Mouse (Mus musculus): Measurements from ENCODE around the gene Snx21. TPM values are rescaled to one million over a fixed set of nuclear protein-coding genes. Genes with fewer than 3 reads are reported as not detected.

The Snx21 gene
- total RNA-seq, 1 experiment: 7.0 TPM

DNA sequence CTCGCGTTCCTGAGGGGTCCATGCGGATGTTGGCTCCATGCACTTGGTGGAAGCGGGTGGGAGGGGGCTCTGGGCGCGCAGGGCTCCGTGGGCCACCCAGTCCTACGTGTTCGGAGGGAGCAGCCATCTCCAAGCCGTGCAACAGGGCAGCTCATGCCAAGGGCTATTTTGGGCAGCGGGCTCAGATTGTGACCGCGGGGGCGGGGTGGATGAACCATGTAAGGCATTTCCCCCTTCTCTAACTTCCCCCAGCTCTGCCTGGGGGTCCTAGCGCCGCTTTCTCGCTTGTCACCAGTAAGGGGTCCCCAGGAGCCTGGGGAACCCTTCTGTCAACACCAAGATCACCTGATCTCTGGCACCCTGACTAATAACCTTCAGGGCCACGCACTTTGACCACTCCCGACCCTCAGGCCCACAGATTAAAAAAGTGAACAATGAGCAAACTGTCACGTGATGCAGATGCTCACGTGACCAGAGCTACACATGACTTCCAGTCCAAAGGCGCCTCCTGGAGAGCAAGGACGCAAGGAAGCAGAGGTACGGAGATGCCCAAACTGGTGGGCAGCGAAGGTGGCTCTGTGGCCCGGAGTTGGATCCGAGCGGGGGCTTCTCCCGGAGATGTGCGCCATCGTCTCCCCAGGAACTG is 47.8 kb downstream of the Snx21 start, which contains the start of gene Neurl2:
Neurl2 (minus strand) TSS at position 143 of the 646 bp plus-strand sequence.
- H3K9me3 ChIP-seq (ENCODE audit: control insufficient read depth, insufficient read depth, low read depth, low read length): no peaks in the 10 kb centered on the region
- H3K27ac ChIP-seq (ENCODE audit: insufficient read depth, low read depth, low read length, poor library complexity, severe bottlenecking): peak within 1 kb of the TSS; percentile 0; the same call in 1 of the 2 replicates
- peak; percentile 95 for DNase-seq (ENCODE audit: low read depth, low spot score)
- TF ChIP-seq HCFC1 (IDR thresholded peaks at IDR 0.05; ENCODE audit: borderline replicate concordance, insufficient read depth, low read length): peak; percentile 45; the same call in 1 of the 2 replicates
- 0 out of 2 replicates have a peak, but pooled peaks have one; percentile 59 for TF ChIP-seq ZNF384 (IDR thresholded peaks at IDR 0.05; ENCODE audit: low read depth, low read length)
- no peak for TF ChIP-seq MAFK (IDR thresholded peaks at IDR 0.05; ENCODE audit: insufficient read depth, low read depth, low read length)
- peaks cover 2 to 13% of the 10 kb centered on the region in 2 experiments; a peak in 2 of 4 replicates for H3K4me1 ChIP-seq (ENCODE audit: control insufficient read depth in 2 of 2, insufficient read depth in 2 of 2, low read length in 2 of 2, poor library complexity in 1 of 2)
- in situ Hi-C loops (cut with MboI; ENCODE audit: low sequenced_read_pairs in 2 of 2, unreplicated experiment in 2 of 2): no loop called here
- H3K4me3 ChIP-seq (ENCODE audit: insufficient read depth in 1 of 2, low read depth in 1 of 2, low read length in 2 of 2, poor library complexity in 1 of 2, severe bottlenecking in 1 of 2): peak within 1 kb of the TSS; percentile 75 to 78
- peak within 1 kb of the TSS; percentile 75 for H3K9ac ChIP-seq (ENCODE audit: insufficient read depth, low read depth, low read length, poor library complexity, severe bottlenecking)
- H3K36me3 ChIP-seq (ENCODE audit: control insufficient read depth, insufficient read depth, low read length, poor library complexity, severe bottlenecking): peaks cover 22% of the 10 kb centered on the region

- H3K27ac ChIP-seq (ENCODE audit: insufficient read depth, low read depth, low read length, poor library complexity, severe bottlenecking): no peak overlapping the region
- peak overlapping the region; percentile 75 for H3K9ac ChIP-seq (ENCODE audit: insufficient read depth, low read depth, low read length, poor library complexity, severe bottlenecking)
- peaks cover 2 to 10% of the 10 kb centered on the region in 2 experiments; a peak in 1 of 4 replicates for H3K4me1 ChIP-seq (ENCODE audit: control insufficient read depth in 2 of 2, insufficient read depth in 2 of 2, low read length in 2 of 2, poor library complexity in 1 of 2)
- H3K4me3 ChIP-seq (ENCODE audit: insufficient read depth in 1 of 2, low read depth in 1 of 2, low read length in 2 of 2, poor library complexity in 1 of 2, severe bottlenecking in 1 of 2): peak overlapping the region; percentile 75 to 78
- no peak for DNase-seq (ENCODE audit: low read depth, low spot score)
- TF ChIP-seq HCFC1 (IDR thresholded peaks at IDR 0.05; ENCODE audit: borderline replicate concordance, insufficient read depth, low read length) (no peak), ZC3H11A (IDR thresholded peaks at IDR 0.05; ENCODE audit: borderline replicate concordance, low read depth, low read length) (no peak), MAFK (IDR thresholded peaks at IDR 0.05; ENCODE audit: insufficient read depth, low read depth, low read length) (no peak), ZNF384 (IDR thresholded peaks at IDR 0.05; ENCODE audit: low read depth, low read length) (no peak), CHD2 (IDR thresholded peaks at IDR 0.05; ENCODE audit: low read depth, low read length) (no peak)
- H3K9me3 ChIP-seq (ENCODE audit: control insufficient read depth, insufficient read depth, low read depth, low read length): no peaks in the 10 kb centered on the region
- peaks cover 32% of the 10 kb centered on the region for H3K36me3 ChIP-seq (ENCODE audit: control insufficient read depth, insufficient read depth, low read length, poor library complexity, severe bottlenecking)
- in situ Hi-C loops (cut with MboI; ENCODE audit: low sequenced_read_pairs in 2 of 2, unreplicated experiment in 2 of 2): no loop called here
Measured at GRCm38 (mm10) chr2:164834531-164834930, 48.9 kb downstream of the Snx21 start.

DNA sequence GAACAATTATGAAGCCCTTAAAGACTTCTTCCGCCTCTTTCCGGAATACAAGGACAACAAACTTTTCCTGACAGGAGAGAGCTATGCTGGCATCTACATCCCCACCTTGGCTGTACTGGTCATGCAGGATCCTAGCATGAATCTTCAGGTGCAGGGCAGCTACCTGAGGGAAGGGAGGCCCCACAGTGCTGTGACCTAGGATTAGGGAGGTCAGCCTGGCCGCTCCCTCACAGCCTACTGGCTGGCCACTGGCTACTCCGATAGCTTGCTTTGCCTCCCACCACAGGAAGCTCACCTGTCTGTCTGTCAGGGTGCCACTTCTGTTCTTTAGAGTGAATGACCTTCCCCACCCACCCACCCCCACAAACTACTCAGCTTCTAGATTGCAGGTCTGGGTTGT is 49.5 kb downstream of the Snx21 start:
- Histone ChIP-seq H3K4me1 (ENCODE audit: control insufficient read depth in 2 of 2, insufficient read depth in 2 of 2, low read length in 2 of 2, poor library complexity in 1 of 2) (peaks cover 2 to 13% of the 10 kb centered on the region in 2 experiments; a peak in 1 of 4 replicates), H3K4me3 (ENCODE audit: insufficient read depth in 1 of 2, low read depth in 1 of 2, low read length in 2 of 2, poor library complexity in 1 of 2, severe bottlenecking in 1 of 2) (0 out of 4 replicates have a peak overlapping the region, but pooled peaks of 1 of the 2 experiments have one; percentile 75)
- DNase-seq (ENCODE audit: low read depth, low spot score): no peak

More for the DNA sequence above, 49.5 kb downstream of the Snx21 start:
- Histone ChIP-seq H3K9ac (ENCODE audit: insufficient read depth, low read depth, low read length, poor library complexity, severe bottlenecking) (no peak overlapping the region), H3K27ac (ENCODE audit: insufficient read depth, low read depth, low read length, poor library complexity, severe bottlenecking) (no peak overlapping the region), H3K36me3 (ENCODE audit: control insufficient read depth, insufficient read depth, low read length, poor library complexity, severe bottlenecking) (peaks cover 37% of the 10 kb centered on the region), H3K9me3 (ENCODE audit: control insufficient read depth, insufficient read depth, low read depth, low read length) (no peaks in the 10 kb centered on the region)
- TF ChIP-seq MAFK (IDR thresholded peaks at IDR 0.05; ENCODE audit: insufficient read depth, low read depth, low read length): no peak
- no peak for TF ChIP-seq ZNF384 (IDR thresholded peaks at IDR 0.05; ENCODE audit: low read depth, low read length)
- TF ChIP-seq CHD2 (IDR thresholded peaks at IDR 0.05; ENCODE audit: low read depth, low read length): no peak
- TF ChIP-seq HCFC1 (IDR thresholded peaks at IDR 0.05; ENCODE audit: borderline replicate concordance, insufficient read depth, low read length): no peak
- TF ChIP-seq ZC3H11A (IDR thresholded peaks at IDR 0.05; ENCODE audit: borderline replicate concordance, low read depth, low read length): no peak
- in situ Hi-C loops (cut with MboI; ENCODE audit: low sequenced_read_pairs in 2 of 2, unreplicated experiment in 2 of 2): no loop called here

Other genes starting within 250 kb of the Snx21 start
- 41.5 and 58.4 TPM in 2 replicates for gene Wfdc2, start 223.4 kb upstream of the Snx21 start, total RNA-seq (2012; rRNA removed)
- gene Spint3, start 212.4 kb upstream of the Snx21 start, total RNA-seq (2012; rRNA removed): not detected in 2 replicates
- gene Wfdc6a, start 200.4 kb upstream of the Snx21 start, total RNA-seq (2012; rRNA removed): not detected in 2 replicates
- not detected in 2 replicates for gene Eppin, start 192.2 kb upstream of the Snx21 start, total RNA-seq (2012; rRNA removed)
- gene Wfdc6b, start 172.3 kb upstream of the Snx21 start, total RNA-seq (2012; rRNA removed): not detected in 2 replicates
- gene Wfdc8, start 172.2 kb upstream of the Snx21 start, total RNA-seq (2012; rRNA removed): not detected in 2 replicates
- not detected in 2 replicates for gene Wfdc16, start 147.0 kb upstream of the Snx21 start, total RNA-seq (2012; rRNA removed)
- gene Wfdc10, start 129.8 kb upstream of the Snx21 start, total RNA-seq (2012; rRNA removed): 0.98 and 3.1 TPM in 2 replicates
- gene Wfdc9, start 129.2 kb upstream of the Snx21 start, total RNA-seq (2012; rRNA removed): not detected in 2 replicates
- gene Wfdc11, start 111.7 kb upstream of the Snx21 start, total RNA-seq (2012; rRNA removed): not detected in 2 replicates
- gene Wfdc13, start 100.7 kb upstream of the Snx21 start, total RNA-seq (2012; rRNA removed): not detected in 2 replicates
- not detected in 2 replicates for gene Spint4, start 87.3 kb upstream of the Snx21 start, total RNA-seq (2012; rRNA removed)
- 1.6 and 6.6 TPM in 2 replicates for gene Spint5, start 70.5 kb upstream of the Snx21 start, total RNA-seq (2012; rRNA removed)
- 0.18 and 0.58 TPM in 2 replicates for gene Wfdc3, start 39.9 kb upstream of the Snx21 start, total RNA-seq (2012; rRNA removed)
- gene Dnttip1, start 39.8 kb upstream of the Snx21 start, total RNA-seq (2012; rRNA removed): 13.3 and 15.1 TPM in 2 replicates
- 117 and 159 TPM in 2 replicates for gene Ube2c, start 15.9 kb upstream of the Snx21 start, total RNA-seq (2012; rRNA removed)
- gene Tnnc2, start 5.9 kb upstream of the Snx21 start, total RNA-seq (2012; rRNA removed): 1.5 and 1.7 TPM in 2 replicates
- gene Acot8, start 19.1 kb downstream of the Snx21 start, total RNA-seq (2012; rRNA removed): 46.4 and 54.7 TPM in 2 replicates
- 6.4 and 7.0 TPM in 2 replicates for gene Zswim3, start 19.3 kb downstream of the Snx21 start, total RNA-seq (2012; rRNA removed)
- gene Zswim1, start 36.9 kb downstream of the Snx21 start, total RNA-seq (2012; rRNA removed): 21.5 and 22.6 TPM in 2 replicates
- 0.95 and 1.1 TPM in 2 replicates for gene Spata25, start 42.7 kb downstream of the Snx21 start, total RNA-seq (2012; rRNA removed)
- 103 and 216 TPM in 2 replicates for gene Ctsa, start 47.0 kb downstream of the Snx21 start, total RNA-seq (2012; rRNA removed)
- 3.6 TPM in 2 replicates for gene Neurl2, start 47.6 kb downstream of the Snx21 start, total RNA-seq (2012; rRNA removed)
- gene Pltp, start 71.9 kb downstream of the Snx21 start, total RNA-seq (2012; rRNA removed): 56.1 and 117 TPM in 2 replicates
- 30.4 and 39.5 TPM in 2 replicates for gene Pcif1, start 93.5 kb downstream of the Snx21 start, total RNA-seq (2012; rRNA removed)
- gene Zfp335, start 125.9 kb downstream of the Snx21 start, total RNA-seq (2012; rRNA removed): 18.5 and 22.4 TPM in 2 replicates
- gene Mmp9, start 155.0 kb downstream of the Snx21 start, total RNA-seq (2012; rRNA removed): 5.8 and 7.0 TPM in 2 replicates
- 1.7 and 2.0 TPM in 2 replicates for gene Slc12a5, start 175.0 kb downstream of the Snx21 start, total RNA-seq (2012; rRNA removed)
- 26.0 and 31.5 TPM in 2 replicates for gene Ncoa5, start 249.0 kb downstream of the Snx21 start, total RNA-seq (2012; rRNA removed)